Mouse (Mus musculus) thymus, adult 2 months (tissue): ENCODE results near the gene Grk3.

ENCODE experiments used
- CTCF ChIP-seq: fragments of 200-500 bp; IDR thresholded peaks from 2 replicates; pipeline ENCODE4 v1.5.1; 2012; ENCODE audit warnings: mild to moderate bottlenecking, control low read depth, low read length, moderate library complexity, borderline replicate concordance; ENCODE audit not compliant: control insufficient read depth, poor library complexity, insufficient read depth; ENCODE audit errors: extremely low read depth
- POLR2A ChIP-seq: fragments of 200-500 bp; IDR thresholded peaks from 2 replicates; pipeline ENCODE4 v1.6.1; 2012; ENCODE audit warnings: mild to moderate bottlenecking, low read length, control low read depth, moderate library complexity; ENCODE audit not compliant: control insufficient read depth, poor library complexity, insufficient read depth; ENCODE audit errors: extremely low read depth

GRCm38 (mm10) chr5:113050581-113051185 is 35.1 kb upstream of the Grk3 start:
- TF ChIP-seq POLR2A = no peak
- no peak for TF ChIP-seq CTCF
